Mouse (Mus musculus) spleen, postnatal 14 days (tissue): ENCODE measurements around the gene Sema6b.

Experiments used
- DNase-seq, 2 experiments: peaks; one replicate each; pipeline ENCODE4 v3.0.0; 2021 to 2022; ENCODE audit warnings: low spot score in 2 of 2

Sema6b gene

GRCm38 (mm10) chr17:56139858-56140595, at the start of gene Sema6b:
Gene Sema6b, minus strand, starts transcription at chr17:56140343.
- DNase-seq: no peak

GRCm38 (mm10) chr17:56185281-56186141, 45.4 kb upstream of the Sema6b start:
- DNase-seq: no peak

- peak; percentile 84 to 92 for DNase-seq
These were observed 43.5 kb upstream of the Sema6b start, which contains the start of gene Mydgf for GRCm38 (mm10) chr17:56183658-56184103. Gene Mydgf, minus strand, starts transcription at chr17:56183920.

GRCm38 (mm10) chr17:56182975-56183657, 43.0 kb upstream of the Sema6b start:
- no peak for DNase-seq

GRCm38 (mm10) chr17:56175416-56175815, 35.3 kb upstream of the Sema6b start:
- DNase-seq: no peak

- DNase-seq: no peak
These were observed 33.4 kb upstream of the Sema6b start for GRCm38 (mm10) chr17:56173401-56174046.

GRCm38 (mm10) chr17:56171881-56172280, 31.7 kb upstream of the Sema6b start:
- no peak for DNase-seq

GRCm38 (mm10) chr17:56171456-56171855, 31.3 kb upstream of the Sema6b start:
- no peak for DNase-seq

- DNase-seq: no peak
These were observed 30.5 kb upstream of the Sema6b start for GRCm38 (mm10) chr17:56170636-56171035.

- no peak for DNase-seq
These were observed 29.7 kb upstream of the Sema6b start for GRCm38 (mm10) chr17:56169830-56170229.

GRCm38 (mm10) chr17:56165671-56166070, 25.5 kb upstream of the Sema6b start:
- no peak for DNase-seq

GRCm38 (mm10) chr17:56164510-56164909, 24.4 kb upstream of the Sema6b start:
- DNase-seq: no peak

GRCm38 (mm10) chr17:56163523-56164102, 23.5 kb upstream of the Sema6b start:
- no peak for DNase-seq

GRCm38 (mm10) chr17:56162231-56162774, 22.2 kb upstream of the Sema6b start, which contains the start of gene Tnfaip8l1:
Gene Tnfaip8l1, plus strand, starts transcription at chr17:56162477.
- peak; percentile 73 to 87 for DNase-seq

- no peak for DNase-seq
These were observed 19.6 kb upstream of the Sema6b start for GRCm38 (mm10) chr17:56159729-56160128.

GRCm38 (mm10) chr17:56153643-56154042, 13.5 kb upstream of the Sema6b start:
- no peak for DNase-seq

GRCm38 (mm10) chr17:56149897-56150296, 9.8 kb upstream of the Sema6b start:
- DNase-seq: no peak

- no peak for DNase-seq
These were observed 8.9 kb upstream of the Sema6b start for GRCm38 (mm10) chr17:56148790-56149618.

GRCm38 (mm10) chr17:56148280-56148679, 8.1 kb upstream of the Sema6b start:
- DNase-seq: no peak

GRCm38 (mm10) chr17:56147420-56147819, 7.3 kb upstream of the Sema6b start:
- DNase-seq: no peak
